In the genomic region with DNA sequence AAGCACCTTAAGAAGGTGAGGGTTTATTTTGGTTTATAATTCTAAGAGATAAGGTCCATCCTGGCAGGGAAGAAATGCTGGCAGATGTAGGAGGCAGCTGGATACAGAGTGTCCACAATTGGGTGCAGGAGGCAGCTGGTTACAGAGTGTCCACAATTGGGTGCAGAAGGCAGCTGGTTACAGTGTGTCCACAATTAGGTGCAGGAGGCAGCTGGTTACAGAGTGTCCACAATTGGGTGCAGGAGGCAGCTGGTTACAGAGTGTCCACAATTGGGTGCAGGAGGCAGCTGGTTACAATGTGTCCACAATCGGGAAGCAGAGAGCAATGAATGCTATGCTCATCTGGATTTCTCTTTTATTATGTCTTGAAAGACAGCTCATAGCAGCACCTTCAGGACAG, we compare ENCODE assay signal across 20 mouse cellular contexts. TPM values are rescaled to one million over a fixed set of nuclear protein-coding genes. Genes with fewer than 3 reads are reported as not detected.
"Had no signal": no experiment of that assay in that cellular context is flagged by ENCODE, and none has a peak within 500 bp of the region (broad histone marks: within the 10 kb centered on the region; RNA-seq: fewer than 3 reads in every experiment).

No protein-coding gene starts in this region.

RNA-seq across cellular contexts. Expression of gene Stmnd1, which starts 44.8 kb away (rescaled TPM):
- polyA plus RNA-seq: limb, embryonic 10.5 days; limb, embryonic 11.5 days; liver, adult 2 months; liver, embryonic 11.5 days; liver, embryonic 12.5 days; liver, embryonic 13.5 days; liver, embryonic 14.5 days; liver, embryonic 15.5 days; liver, embryonic 16.5 days; liver, postnatal 0 days; lung, embryonic 14.5 days; macrophage; midbrain, embryonic 10.5 days; midbrain, embryonic 12.5 days; midbrain, embryonic 13.5 days; midbrain, embryonic 14.5 days; midbrain, embryonic 15.5 days; midbrain, embryonic 16.5 days; midbrain, postnatal 0 days; neural tube, embryonic 11.5 days had no signal
